Mouse (Mus musculus): Measurements from ENCODE around the gene Cyp2s1. TPM values are rescaled to one million over a fixed set of nuclear protein-coding genes. Genes with fewer than 3 reads are reported as not detected.

Gene Cyp2s1
- total and polyA plus RNA-seq, 3 experiments: not detected

DNA sequence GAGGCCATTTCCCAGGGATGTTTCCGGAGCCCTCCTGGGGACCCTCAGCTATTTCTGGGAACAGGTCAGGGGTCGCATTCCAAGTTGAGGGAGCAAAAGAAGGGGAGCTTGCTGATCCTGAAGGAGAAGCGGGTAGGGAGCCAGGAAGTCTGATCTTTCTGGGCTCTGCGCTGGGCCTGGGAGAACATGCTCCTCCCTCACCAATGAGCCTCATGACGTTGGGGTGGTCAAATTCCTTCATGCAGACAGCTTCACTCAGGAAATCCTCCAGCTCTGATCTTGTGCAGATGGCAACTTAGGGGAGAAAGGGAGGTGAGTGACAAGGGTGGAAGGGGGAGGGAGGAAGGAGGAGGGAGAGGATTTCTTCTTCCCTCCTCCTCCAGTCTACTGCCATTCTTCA is 52.5 kb downstream of the Cyp2s1 start:
- no peak overlapping the region for H3K4me3 ChIP-seq (ENCODE audit: control insufficient read depth in 1 of 2, insufficient read depth in 1 of 2, low read depth in 2 of 2, low read length in 2 of 2)
- DNase-seq (ENCODE audit: low read depth, low spot score): no peak
- no peaks in the 10 kb centered on the region for H3K79me2 ChIP-seq (ENCODE audit: control insufficient read depth, insufficient read depth, low read length, poor library complexity)
- no peaks in the 10 kb centered on the region for H3K4me1 ChIP-seq (ENCODE audit: control insufficient read depth in 1 of 2, insufficient read depth in 2 of 2, low read length in 2 of 2)
- peaks cover 0 to 2% of the 10 kb centered on the region in 2 experiments; a peak in 2 of 4 replicates for H3K27me3 ChIP-seq (ENCODE audit: control insufficient read depth in 1 of 2, insufficient read depth in 2 of 2, low read length in 2 of 2)
- no peak for TF ChIP-seq CHD1 (IDR thresholded peaks at IDR 0.05; ENCODE audit: low read depth, low read length)
- no peak for TF ChIP-seq SIN3A (IDR thresholded peaks at IDR 0.05; ENCODE audit: low read length)
- TF ChIP-seq ZMIZ1 (IDR thresholded peaks at IDR 0.05; ENCODE audit: low read depth, low read length): no peak
- TF ChIP-seq TCF12 (IDR thresholded peaks at IDR 0.05; ENCODE audit: low read depth, low read length): no peak
- no peak for TF ChIP-seq BHLHE40 (IDR thresholded peaks at IDR 0.05; ENCODE audit: borderline replicate concordance, low read depth, low read length)
- TF ChIP-seq CTCF (IDR thresholded peaks at IDR 0.05 in 2 of 3, conservative IDR thresholded peaks at IDR 0.05 in 1 of 3; ENCODE audit: control insufficient read depth in 1 of 3, insufficient read depth in 1 of 3, low read depth in 2 of 3, low read length in 3 of 3, poor library complexity in 1 of 3, severe bottlenecking in 1 of 3): no peak
- no peak for TF ChIP-seq ELF1 (IDR thresholded peaks at IDR 0.05; ENCODE audit: low read depth, low read length)
- TF ChIP-seq RAD21 (IDR thresholded peaks at IDR 0.05; ENCODE audit: low read depth, low read length): no peak
- no peak for TF ChIP-seq TBP (IDR thresholded peaks at IDR 0.05; ENCODE audit: low read depth, low read length)
- TF ChIP-seq ZC3H11A (IDR thresholded peaks at IDR 0.05; ENCODE audit: low read depth, low read length): no peak
- H3K36me3 ChIP-seq (ENCODE audit: control insufficient read depth in 1 of 2, insufficient read depth in 2 of 2, low read length in 2 of 2): no peaks in the 10 kb centered on the region
- no peak overlapping the region for H3K9ac ChIP-seq (ENCODE audit: control insufficient read depth, low read depth, low read length, poor library complexity, severe bottlenecking)
- H3K27ac ChIP-seq (ENCODE audit: control insufficient read depth, low read depth, low read length): no peak overlapping the region
- H3K9me3 ChIP-seq (replicated peaks; ENCODE audit: insufficient read depth, low read length): no peaks in the 10 kb centered on the region

DNA sequence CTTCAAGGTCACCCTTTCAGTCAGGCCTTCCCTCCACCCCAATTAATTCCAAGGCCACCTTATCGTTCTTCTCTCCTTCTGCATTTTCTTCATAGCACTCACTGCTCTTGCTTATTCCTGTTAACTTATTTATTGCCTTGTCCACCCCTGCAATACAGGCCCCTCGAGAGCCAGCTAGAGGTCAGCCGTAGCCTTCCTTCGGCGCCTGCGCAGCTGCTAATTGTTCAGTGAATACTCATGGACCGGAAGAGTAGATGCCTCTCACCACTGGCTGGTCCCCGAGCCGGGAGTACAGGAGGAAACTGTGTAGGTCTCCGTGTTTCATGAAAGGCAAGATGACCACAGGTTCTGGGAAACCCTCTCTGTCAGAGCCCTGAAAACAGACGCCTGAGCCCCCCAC is 53.0 kb downstream of the Cyp2s1 start:
- no peak overlapping the region for H3K27ac ChIP-seq (ENCODE audit: control insufficient read depth, low read depth, low read length)
- H3K36me3 ChIP-seq (ENCODE audit: control insufficient read depth in 1 of 2, insufficient read depth in 2 of 2, low read length in 2 of 2): no peaks in the 10 kb centered on the region
- DNase-seq (ENCODE audit: low read depth, low spot score): no peak
- H3K4me1 ChIP-seq (ENCODE audit: control insufficient read depth in 1 of 2, insufficient read depth in 2 of 2, low read length in 2 of 2): no peaks in the 10 kb centered on the region
- no peaks in the 10 kb centered on the region for H3K9me3 ChIP-seq (replicated peaks; ENCODE audit: insufficient read depth, low read length)
- no peak overlapping the region for H3K9ac ChIP-seq (ENCODE audit: control insufficient read depth, low read depth, low read length, poor library complexity, severe bottlenecking)
- TF ChIP-seq POLR2A (IDR thresholded peaks at IDR 0.05; ENCODE audit: control insufficient read depth in 1 of 2, insufficient read depth in 1 of 2, low read depth in 1 of 2, low read length in 2 of 2, poor library complexity in 1 of 2) (no peak), ZNF384 (IDR thresholded peaks at IDR 0.05; ENCODE audit: low read depth, low read length) (no peak), POLR2AphosphoS5 (IDR thresholded peaks at IDR 0.05; ENCODE audit: borderline replicate concordance, low read depth, low read length) (no peak), RAD21 (IDR thresholded peaks at IDR 0.05; ENCODE audit: low read depth, low read length) (no peak), USF2 (IDR thresholded peaks at IDR 0.05; ENCODE audit: borderline replicate concordance in 1 of 2, insufficient read depth in 1 of 2, low read depth in 1 of 2, low read length in 2 of 2) (no peak), MXI1 (IDR thresholded peaks at IDR 0.05; ENCODE audit: low read depth, low read length) (no peak), EP300 (IDR thresholded peaks at IDR 0.05; ENCODE audit: low read depth in 1 of 2, low read length in 2 of 2) (no peak), GATA1 (IDR thresholded peaks at IDR 0.05; ENCODE audit: low read depth, low read length) (no peak), SMC3 (IDR thresholded peaks at IDR 0.05; ENCODE audit: low read depth, low read length) (no peak), MYB (IDR thresholded peaks at IDR 0.05; ENCODE audit: low read depth, low read length) (no peak)
- no peak overlapping the region for H3K4me3 ChIP-seq (ENCODE audit: control insufficient read depth in 1 of 2, insufficient read depth in 1 of 2, low read depth in 2 of 2, low read length in 2 of 2)
- H3K79me2 ChIP-seq (ENCODE audit: control insufficient read depth, insufficient read depth, low read length, poor library complexity): no peaks in the 10 kb centered on the region
- H3K27me3 ChIP-seq (ENCODE audit: control insufficient read depth in 1 of 2, insufficient read depth in 2 of 2, low read length in 2 of 2): peaks cover 0 to 2% of the 10 kb centered on the region in 2 experiments; a peak in 2 of 4 replicates
